Mouse (Mus musculus) erythroblast, embryonic 14.5 days (primary cell): ENCODE data around the gene Coro6. TPM values are rescaled to one million over a fixed set of nuclear protein-coding genes. Genes with fewer than 3 reads are reported as not detected.

Experiments used
- H3K27me3 ChIP-seq: 2 replicates; pipeline ENCODE4 v1.6.1; 2012; ENCODE audit warnings: inconsistent platforms; ENCODE audit not compliant: control insufficient read depth
- H3K36me3 ChIP-seq: 2 replicates; pipeline ENCODE4 v1.6.1; 2012; ENCODE audit warnings: mild to moderate bottlenecking, inconsistent platforms; ENCODE audit not compliant: control insufficient read depth
- H3K4me1 ChIP-seq: 2 replicates; pipeline ENCODE4 v1.6.1; 2012; ENCODE audit warnings: inconsistent platforms; ENCODE audit not compliant: control insufficient read depth
- H3K4me3 ChIP-seq: replicated peaks from 2 replicates; pipeline ENCODE3; 2012; ENCODE audit warnings: moderate library complexity, mild to moderate bottlenecking, inconsistent platforms
- H3K9me3 ChIP-seq: 2 replicates; pipeline ENCODE4 v1.6.1; 2012; ENCODE audit warnings: low read length, inconsistent platforms, mixed read lengths; ENCODE audit not compliant: control insufficient read depth
- GATA1 ChIP-seq: IDR thresholded peaks from 2 replicates; pipeline ENCODE4 v1.6.1; 2012; ENCODE audit warnings: low read length, inconsistent platforms, mixed read lengths
- TAL1 ChIP-seq: IDR thresholded peaks from 3 replicates; pipeline ENCODE4 v1.6.1; 2012; ENCODE audit warnings: low read length, inconsistent platforms, mixed read lengths
- polyA plus RNA-seq: library from polyadenylated mRNA; stranded (reverse); fragments of >175 nt; gene quantifications from 2 replicates; pipeline ENCODE4 v1.2.3, GENCODE M21; 2012

Coro6 gene
- polyA plus RNA-seq, 1 experiment, result not detected

GRCm38 (mm10) chr11:77472775-77473174, 10.6 kb downstream of the Coro6 start:
- no peak overlapping the region for H3K4me3 ChIP-seq
- H3K4me1 ChIP-seq, result peaks cover 2% of the 10 kb centered on the region
- H3K9me3 ChIP-seq, result no peaks in the 10 kb centered on the region
- peaks cover 6% of the 10 kb centered on the region for H3K36me3 ChIP-seq
- peaks cover 9% of the 10 kb centered on the region for H3K27me3 ChIP-seq
- no peak for TF ChIP-seq TAL1
- no peak for TF ChIP-seq GATA1

GRCm38 (mm10) chr11:77476216-77476615, 14.0 kb downstream of the Coro6 start:
- TF ChIP-seq GATA1, result no peak
- TF ChIP-seq TAL1, result no peak
- Histone ChIP-seq H3K9me3 (no peaks in the 10 kb centered on the region), H3K36me3 (peaks cover 6% of the 10 kb centered on the region), H3K4me1 (no peaks in the 10 kb centered on the region), H3K4me3 (no peak overlapping the region), H3K27me3 (no peaks in the 10 kb centered on the region)

- no peaks in the 10 kb centered on the region for H3K4me1 ChIP-seq
- peaks cover 6% of the 10 kb centered on the region for H3K36me3 ChIP-seq
- H3K9me3 ChIP-seq, result no peaks in the 10 kb centered on the region
- no peaks in the 10 kb centered on the region for H3K27me3 ChIP-seq
- no peak for TF ChIP-seq GATA1
- TF ChIP-seq TAL1, result no peak
- no peak overlapping the region for H3K4me3 ChIP-seq
Measured at GRCm38 (mm10) chr11:77476895-77477294, 14.7 kb downstream of the Coro6 start.

GRCm38 (mm10) chr11:77483043-77483442, 20.8 kb downstream of the Coro6 start:
- Histone ChIP-seq H3K36me3 (no peaks in the 10 kb centered on the region), H3K9me3 (no peaks in the 10 kb centered on the region), H3K4me1 (peaks cover 2% of the 10 kb centered on the region; the same call in 1 of the 2 replicates), H3K27me3 (peaks cover 7% of the 10 kb centered on the region), H3K4me3 (no peak overlapping the region)
- no peak for TF ChIP-seq TAL1
- no peak for TF ChIP-seq GATA1

GRCm38 (mm10) chr11:77483510-77484255, 21.5 kb downstream of the Coro6 start:
- Histone ChIP-seq H3K27me3 (peaks cover 13% of the 10 kb centered on the region), H3K4me1 (peaks cover 3% of the 10 kb centered on the region), H3K9me3 (no peaks in the 10 kb centered on the region), H3K4me3 (no peak overlapping the region), H3K36me3 (no peaks in the 10 kb centered on the region)
- TF ChIP-seq TAL1 (no peak), GATA1 (no peak)

GRCm38 (mm10) chr11:77485229-77485628, 23.0 kb downstream of the Coro6 start:
- no peak overlapping the region for H3K4me3 ChIP-seq
- no peaks in the 10 kb centered on the region for H3K36me3 ChIP-seq
- H3K27me3 ChIP-seq, result peaks cover 28% of the 10 kb centered on the region
- no peak for TF ChIP-seq GATA1
- no peak for TF ChIP-seq TAL1
- peaks cover 15% of the 10 kb centered on the region for H3K4me1 ChIP-seq
- H3K9me3 ChIP-seq, result peaks cover 2% of the 10 kb centered on the region; the same call in 1 of the 2 replicates

GRCm38 (mm10) chr11:77486798-77487197, 24.6 kb downstream of the Coro6 start:
- Histone ChIP-seq H3K4me3 (no peak overlapping the region), H3K4me1 (peaks cover 30% of the 10 kb centered on the region), H3K9me3 (peaks cover 2% of the 10 kb centered on the region; the same call in 1 of the 2 replicates), H3K27me3 (peaks cover 44% of the 10 kb centered on the region), H3K36me3 (no peaks in the 10 kb centered on the region)
- no peak for TF ChIP-seq GATA1
- no peak for TF ChIP-seq TAL1

- Histone ChIP-seq H3K4me1 (peaks cover 46% of the 10 kb centered on the region), H3K27me3 (peaks cover 50% of the 10 kb centered on the region), H3K36me3 (no peaks in the 10 kb centered on the region), H3K9me3 (peaks cover 2% of the 10 kb centered on the region; the same call in 1 of the 2 replicates), H3K4me3 (peak overlapping the region; percentile 64)
- TF ChIP-seq TAL1 (no peak), GATA1 (no peak)
Measured at GRCm38 (mm10) chr11:77488771-77489581, 26.8 kb downstream of the Coro6 start.
